Mouse (Mus musculus) thymus, adult 2 months (tissue): ENCODE results near the gene Mogs.

Experiments used
- CTCF ChIP-seq: fragments of 200-500 bp; IDR thresholded peaks from 2 replicates; pipeline ENCODE4 v1.5.1; 2012; ENCODE audit warnings: mild to moderate bottlenecking, control low read depth, low read length, moderate library complexity, borderline replicate concordance; ENCODE audit not compliant: control insufficient read depth, poor library complexity, insufficient read depth; ENCODE audit errors: extremely low read depth
- POLR2A ChIP-seq: fragments of 200-500 bp; IDR thresholded peaks from 2 replicates; pipeline ENCODE4 v1.6.1; 2012; ENCODE audit warnings: mild to moderate bottlenecking, low read length, control low read depth, moderate library complexity; ENCODE audit not compliant: control insufficient read depth, poor library complexity, insufficient read depth; ENCODE audit errors: extremely low read depth

DNA sequence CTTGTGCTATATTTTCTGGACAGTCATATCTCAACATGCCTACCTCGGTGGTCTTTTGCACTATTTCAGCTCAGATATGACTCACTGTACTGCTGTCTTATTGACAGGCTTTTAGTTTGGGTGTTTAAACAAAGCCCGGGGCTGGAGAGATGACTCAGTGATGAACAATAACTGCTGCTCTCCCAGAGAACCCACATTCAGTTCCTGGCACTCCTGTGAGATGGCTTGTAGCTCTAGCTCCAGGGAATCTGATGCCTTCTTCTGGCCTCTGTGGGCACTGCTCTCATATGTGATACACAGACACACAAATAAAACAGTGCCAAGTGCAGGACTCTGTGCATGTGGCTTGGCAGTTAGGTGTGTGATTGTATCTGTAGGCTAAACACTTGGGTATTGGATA is 29.9 kb downstream of the Mogs start:
- TF ChIP-seq CTCF (no peak), POLR2A (no peak)
